Mouse (Mus musculus) inflammation-experienced regulatory T-cells, adult 6 months (primary cell): Measurements from ENCODE around the gene Ascl5. TPM values are rescaled to one million over a fixed set of nuclear protein-coding genes. Genes with fewer than 3 reads are reported as not detected.

Experiments
- ATAC-seq: one replicate; pipeline ENCODE4 v1.8.0; 2017
- polyA plus RNA-seq, 3 experiments: library from polyadenylated mRNA; unstranded; fragments of 100-300 nt; shearing (Covaris generic); gene quantifications; one replicate each; pipeline ENCODE4 v1.2.1; 2017

Ascl5 gene
- not detected for polyA plus RNA-seq

DNA sequence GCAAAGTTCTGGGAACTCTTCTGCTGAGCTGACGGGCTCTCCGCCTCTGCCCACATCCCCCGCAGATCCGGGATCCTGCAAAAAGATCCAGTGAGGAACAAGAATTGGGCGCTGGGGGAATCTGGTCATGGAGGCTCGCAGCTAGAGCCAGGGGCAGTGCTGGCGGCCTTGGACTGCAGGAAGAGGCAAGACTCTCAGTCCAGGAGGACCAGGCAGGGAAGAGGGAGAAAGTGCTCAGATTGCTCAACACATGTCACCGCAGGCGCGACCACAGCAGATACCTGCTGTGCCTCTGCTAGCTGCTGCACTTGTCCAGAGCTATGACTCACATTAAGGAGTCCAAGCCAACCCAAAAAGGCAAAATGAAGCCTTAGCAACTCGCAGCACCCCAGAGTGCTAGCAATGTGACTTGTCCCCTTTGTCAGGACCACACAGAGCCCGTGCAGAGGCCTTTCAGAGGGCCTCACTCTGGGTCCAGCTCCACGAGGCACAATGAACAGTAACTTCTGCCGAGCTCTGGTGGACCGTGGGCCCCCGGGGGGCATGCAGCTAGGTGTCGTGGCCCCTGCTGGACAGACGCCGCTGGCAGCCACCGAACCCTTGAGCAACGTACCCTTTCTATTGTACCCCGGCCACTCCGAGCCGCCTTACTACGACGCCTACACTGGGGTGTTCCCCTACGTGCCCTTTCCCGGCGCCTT lies at the start of gene Ascl5:
Ascl5 (plus strand) TSS at position 493 of the 701 bp plus-strand sequence.
- no peak for ATAC-seq

DNA sequence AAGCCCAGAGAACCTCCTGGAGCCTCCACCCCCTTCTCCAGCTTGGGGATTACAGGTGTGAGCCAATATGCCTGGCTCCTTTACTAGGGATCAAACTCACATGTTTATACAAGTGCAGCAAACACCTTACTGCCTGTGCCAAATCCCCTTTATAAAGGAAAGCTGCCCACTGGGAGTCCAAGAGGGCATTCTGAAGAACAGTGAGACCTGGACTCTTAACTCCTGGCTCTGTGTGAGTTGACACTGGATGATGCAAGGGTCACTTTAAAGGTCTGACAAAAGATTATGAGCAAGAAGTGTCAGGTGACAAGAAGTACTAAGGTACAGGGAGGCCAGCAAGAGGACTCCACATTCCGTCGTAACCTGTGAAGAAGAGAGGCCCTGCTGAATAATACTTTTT lies 49.2 kb upstream of the Ascl5 start:
- no peak for ATAC-seq

DNA sequence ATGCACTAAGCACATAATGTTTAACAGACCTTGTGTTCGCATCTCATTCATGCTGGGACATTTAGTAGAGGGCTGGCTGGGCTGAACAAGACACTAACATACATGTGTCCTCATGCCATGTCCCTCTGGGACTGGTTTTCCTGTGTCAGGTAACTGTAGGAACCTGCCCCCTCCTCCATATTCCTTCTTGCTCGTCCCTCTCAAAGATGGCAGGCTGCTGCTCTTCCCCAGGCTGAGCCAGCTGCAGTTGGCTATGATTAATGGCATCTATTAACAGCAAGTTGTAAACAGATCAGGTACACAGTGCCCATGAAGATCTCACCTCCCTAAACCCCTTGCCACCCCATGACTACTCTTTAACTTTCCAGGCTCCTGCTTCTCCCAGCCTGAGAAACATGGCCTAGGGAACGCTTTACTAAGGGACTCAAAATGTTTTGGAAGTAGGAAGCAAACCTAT lies 44.3 kb upstream of the Ascl5 start, which contains the start of gene Igfn1:
Igfn1 (minus strand) TSS at position 51 of the 457 bp plus-strand sequence.
- ATAC-seq: no peak

DNA sequence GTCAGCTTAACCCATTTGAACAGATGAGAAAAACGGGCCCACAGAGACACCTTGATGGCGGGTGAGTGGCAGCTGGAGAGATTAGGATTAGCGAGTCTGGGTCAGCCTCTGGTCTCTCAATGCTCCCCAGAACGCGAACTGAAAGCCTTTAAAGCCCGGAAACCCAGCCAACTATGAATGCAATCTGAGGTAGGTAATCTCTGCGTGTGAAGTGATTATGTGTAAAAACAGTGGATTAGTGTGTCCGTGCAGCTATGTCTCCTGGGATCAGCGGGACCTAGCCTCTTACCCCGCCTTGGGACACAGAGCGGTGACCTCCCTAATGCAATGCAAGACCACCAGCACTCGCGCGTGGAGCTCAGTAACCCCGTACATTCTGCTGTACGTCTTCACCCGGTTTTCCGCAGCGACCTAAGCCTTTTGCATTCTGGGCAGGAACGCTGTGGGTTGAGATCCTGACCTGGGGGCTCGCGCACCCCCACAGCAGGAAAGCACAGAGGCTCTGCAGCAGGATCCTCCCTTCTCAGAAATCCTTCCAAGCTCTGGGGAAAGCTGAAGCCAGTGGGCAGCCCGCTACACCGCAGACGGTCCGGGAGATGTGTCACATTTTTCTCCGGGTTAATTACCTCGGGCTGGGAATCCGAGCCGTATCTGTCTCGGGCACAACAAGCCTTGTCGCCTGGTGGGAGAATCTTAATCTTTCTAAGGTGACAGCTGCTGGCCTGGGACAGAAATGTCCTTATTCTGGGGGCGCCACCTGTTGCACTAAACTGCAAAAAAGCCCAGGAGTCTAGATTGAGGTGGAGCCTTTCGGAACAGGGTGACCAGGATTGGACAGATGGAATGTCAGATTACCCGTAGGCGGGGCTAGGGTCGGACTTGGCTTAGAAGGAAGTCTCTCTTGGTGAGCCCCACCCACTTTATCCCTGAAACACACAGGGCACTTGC lies 43.1 kb upstream of the Ascl5 start, which contains the start of gene Tmem9:
Tmem9 (plus strand) TSS at position 940 of the 948 bp plus-strand sequence.
- ATAC-seq: peak; percentile 52

DNA sequence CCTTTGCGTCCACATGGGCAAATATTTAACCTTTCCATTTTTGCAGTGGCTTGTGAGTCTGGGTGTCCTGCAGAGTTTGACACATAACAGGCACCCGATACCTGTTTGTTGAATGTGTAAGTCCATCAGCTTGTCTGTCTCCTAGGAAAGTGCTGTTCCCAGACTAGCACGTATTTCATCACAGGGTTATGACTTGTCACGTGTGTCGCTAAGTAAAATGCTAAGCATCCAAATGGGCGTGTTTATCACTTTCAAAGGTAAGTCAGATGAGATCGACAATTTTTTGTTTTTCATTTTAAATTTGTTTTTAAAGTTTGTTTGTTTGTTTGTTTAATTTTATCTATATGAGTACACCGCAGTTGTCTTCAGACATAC lies 42.5 kb upstream of the Ascl5 start:
- ATAC-seq: no peak

DNA sequence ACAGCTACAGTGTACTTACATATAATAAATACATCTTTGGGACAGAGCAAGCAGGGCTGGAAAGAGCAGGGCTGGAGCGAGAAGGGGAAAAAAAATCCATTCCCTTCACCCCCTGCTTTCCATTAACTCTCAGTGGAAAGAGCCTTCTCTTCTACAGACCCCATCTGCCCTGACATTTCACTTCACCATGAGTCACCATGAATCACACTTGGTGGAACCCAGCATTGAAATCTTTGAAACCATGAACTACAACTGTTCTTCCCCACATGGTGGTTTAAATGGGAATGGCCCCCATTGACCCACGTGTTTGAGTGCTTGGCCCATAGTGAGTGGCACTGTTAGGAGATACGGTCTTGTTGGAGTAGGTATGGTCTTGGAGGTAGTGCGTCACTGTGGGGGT lies 40.4 kb upstream of the Ascl5 start:
- no peak for ATAC-seq

DNA sequence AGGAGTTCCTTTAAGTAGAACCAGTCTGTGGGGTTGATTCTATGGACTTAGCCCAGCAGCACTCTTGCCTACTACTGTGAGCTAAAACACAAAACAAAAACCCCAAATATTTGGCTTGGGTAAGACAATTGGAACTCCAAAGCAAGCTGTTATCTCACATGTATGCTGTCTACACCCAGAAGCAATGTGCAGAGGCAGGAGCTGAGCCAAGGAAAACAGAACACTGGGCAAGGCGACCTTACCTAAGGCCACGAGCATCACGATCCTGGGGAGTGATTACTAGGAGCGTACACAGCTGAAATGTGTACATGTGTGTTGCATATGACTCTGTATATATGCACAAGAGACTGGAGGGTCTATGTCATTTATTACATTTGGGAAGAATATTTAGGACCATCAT lies 37.1 kb upstream of the Ascl5 start:
- ATAC-seq: no peak

DNA sequence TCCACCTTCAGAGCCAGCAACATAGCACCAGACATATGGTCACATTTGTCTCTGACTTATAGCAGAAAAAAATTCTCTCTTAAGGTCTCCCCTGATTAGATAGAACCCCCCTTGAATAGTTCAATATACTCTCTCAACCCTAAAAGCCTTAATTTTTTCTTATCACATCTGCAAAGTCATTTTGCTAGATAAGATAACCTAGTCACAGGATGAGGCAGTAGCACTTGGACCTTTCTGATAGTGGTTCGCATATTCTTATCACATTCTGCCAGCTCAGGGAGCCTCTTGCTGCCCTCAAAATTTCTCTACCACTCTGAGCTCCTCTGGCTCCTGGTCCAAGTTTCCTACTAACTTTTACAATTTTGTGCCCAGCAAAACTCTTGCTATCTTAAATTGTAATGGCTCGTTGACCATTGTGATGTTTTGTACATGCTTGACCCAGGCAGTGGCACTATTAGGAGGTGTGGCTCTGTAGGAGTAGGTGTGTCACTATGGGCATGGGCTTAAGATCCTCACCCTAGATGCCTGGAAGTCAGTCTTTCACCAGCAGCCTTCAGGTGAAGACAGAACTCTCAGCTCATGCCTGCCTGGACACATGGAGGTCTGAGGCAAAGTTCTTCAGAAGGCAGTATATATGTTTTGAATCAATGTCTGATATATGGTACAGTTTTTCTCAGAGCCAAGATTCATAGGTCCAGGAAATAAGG lies 35.7 kb upstream of the Ascl5 start:
- ATAC-seq: no peak

DNA sequence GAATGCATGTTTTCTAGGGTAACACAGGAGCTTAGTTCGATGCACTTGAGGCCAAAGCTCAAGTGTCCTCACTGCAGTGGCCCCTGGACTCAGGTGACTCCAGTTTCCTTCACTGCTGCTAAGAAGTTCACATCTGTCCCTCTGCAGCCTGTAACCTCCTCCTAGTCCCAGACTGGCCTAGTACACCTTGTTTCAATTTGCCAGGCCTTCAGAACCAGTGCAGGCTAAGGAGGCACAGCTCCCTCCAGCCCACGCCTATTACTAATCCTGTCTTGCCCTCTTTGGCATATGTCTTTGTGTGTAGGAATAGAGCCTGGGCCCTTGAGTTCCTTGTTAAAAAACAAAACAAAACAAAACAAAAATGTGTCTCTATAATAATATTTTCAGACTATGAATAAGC lies 33.3 kb upstream of the Ascl5 start:
- ATAC-seq: no peak

DNA sequence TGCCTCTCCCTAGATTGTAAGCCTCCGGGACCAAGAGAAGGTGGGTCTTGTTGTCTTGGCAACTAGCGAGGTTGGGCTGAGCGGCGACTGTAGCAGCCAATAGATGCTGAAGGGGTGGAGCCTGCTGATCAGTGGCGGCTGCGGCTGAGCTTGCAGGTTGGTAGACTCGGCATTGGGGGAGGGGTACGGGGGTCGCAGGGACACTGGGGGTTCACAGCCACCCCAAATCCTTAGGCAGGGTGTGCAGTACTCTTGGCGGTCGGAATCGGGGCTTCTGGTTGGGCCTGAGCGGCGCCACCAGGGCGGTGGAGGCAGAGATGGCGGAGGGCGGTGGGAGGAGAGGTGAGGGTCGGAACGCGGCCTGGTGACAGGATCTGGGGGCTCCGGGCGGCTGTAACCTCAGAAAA lies 32.7 kb upstream of the Ascl5 start:
- ATAC-seq: peak; percentile 99

DNA sequence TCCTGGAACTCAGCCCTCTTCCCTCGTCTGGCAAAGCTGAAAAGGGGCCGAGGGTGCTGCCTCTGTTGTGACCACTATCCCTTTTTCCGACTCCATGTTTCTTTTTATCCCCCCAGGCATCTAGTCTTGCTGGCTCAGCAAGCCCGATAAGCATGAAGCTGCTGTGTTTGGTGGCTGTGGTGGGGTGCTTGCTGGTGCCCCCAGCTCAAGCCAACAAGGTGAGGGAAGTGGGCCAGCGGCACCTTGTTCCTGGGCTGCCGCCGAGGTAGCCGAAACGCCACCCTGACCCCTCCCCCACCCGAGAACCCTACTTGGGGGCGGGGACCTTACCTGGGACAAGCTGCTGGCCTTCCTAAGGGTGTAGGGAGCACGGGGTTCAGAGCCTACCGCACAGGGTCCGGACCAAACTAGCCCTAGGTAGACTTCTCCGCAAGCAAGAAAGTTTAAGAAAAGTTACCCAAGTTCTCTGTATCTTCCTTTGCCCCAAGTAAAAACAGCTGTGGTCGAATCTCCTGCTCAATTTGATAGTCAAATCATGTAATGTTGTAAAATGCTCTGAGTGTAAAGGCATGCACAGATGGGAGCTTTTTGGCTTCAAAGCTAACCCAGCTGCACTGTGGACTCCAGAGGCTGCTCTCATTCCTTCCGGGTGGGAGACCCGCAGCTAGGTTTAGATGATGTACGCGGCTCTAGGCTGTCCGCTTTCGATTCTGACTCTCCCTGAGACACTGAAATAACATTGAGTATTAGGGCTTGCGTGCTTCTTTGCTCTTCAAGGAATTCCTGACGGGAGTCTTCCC lies 32.0 kb upstream of the Ascl5 start:
- ATAC-seq: peak; percentile 18

DNA sequence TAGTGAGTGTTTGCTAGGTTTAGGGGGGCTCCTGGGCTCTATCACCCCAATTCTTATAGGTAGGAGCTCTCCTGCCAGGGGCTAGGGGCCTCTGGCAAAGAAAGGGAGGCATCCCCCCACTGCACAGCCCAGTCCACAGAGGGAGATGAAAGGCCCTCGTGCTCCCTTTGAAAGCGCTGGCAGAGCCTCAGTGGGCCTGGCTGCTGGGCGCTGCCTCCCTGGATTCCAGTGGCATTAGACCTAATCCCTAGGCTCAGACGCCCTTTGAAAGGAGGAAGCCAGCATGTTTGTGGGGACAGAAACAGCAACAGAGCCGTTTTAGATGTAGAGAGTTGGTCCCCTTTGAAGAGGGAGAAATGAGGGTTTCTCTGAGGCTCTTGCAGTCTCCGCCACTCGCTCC lies 20.4 kb upstream of the Ascl5 start:
- no peak for ATAC-seq

DNA sequence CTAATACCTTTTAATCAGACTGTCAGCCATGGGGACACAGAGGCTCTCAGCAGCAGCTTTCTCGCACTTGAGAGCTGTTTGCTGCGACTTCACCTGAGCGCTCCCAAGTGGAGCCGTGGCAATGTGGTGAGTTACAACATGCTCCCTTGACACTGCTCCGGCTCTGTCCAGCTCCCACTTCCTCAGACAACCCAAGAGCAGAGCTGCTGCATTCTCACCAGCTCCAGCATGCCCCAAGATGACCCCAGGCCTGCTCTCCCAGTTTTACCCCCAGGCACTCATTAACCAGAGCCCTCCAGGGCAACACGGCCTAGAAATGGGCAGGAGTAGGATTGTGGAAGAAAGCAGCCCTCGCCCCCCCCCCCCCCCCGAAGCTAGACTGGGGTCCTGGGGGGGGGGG lies 18.9 kb upstream of the Ascl5 start:
- ATAC-seq: no peak

DNA sequence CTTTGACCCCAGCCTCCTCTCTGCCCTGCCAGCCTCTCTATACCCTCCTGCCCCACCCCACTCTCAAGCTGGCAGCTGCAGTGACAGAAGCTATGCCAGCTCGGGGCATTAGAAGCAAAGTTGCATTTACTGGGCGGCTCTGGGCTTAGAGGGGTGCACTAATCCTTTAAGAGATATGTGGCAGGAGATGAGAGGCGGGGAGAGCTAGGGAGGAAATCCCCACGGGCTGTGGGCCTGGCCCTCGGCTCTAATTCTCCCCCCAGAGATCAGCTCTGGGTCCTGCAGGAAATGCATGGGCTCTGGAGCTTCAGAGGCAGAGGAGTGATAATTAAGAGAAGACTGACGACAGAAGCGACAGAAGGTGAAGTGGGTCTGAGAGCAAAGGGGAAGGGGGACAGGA lies 17.6 kb upstream of the Ascl5 start:
- ATAC-seq: no peak

DNA sequence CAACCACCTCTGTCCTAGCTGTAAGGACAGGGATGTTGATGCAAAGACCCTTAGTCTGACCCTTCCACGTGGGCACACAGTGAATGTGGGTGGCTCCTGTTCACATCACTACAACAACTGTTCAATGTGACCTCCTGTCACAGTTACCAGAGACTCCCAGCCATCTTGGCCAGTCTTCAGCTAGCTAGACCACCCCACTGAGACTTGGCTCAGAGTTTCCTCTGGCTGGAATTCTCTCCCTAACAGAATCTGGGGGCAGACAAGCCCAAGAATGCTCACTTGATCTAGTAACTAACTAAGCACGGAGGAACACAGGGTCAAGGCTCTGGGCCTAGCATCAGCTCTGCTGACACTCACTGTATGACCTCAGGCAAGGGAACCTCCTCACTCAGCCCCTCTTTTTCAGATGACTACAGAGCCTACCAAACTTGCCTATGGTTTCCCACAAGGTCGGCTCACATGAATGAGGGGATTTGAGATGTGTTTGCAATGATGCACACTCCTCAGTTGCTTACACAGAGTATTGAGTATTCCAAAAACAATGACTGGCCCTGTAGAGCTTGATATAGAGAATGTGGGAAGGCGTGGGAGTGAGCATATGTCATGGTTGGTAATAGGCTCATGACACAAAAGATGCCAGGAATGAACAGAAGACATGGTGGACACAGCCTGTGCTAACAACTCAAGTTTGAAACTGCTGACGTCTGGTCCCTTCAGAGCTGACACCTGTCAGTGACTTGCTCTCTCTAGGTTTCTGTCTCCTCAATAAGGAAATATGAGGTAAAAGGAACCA lies 11.7 kb upstream of the Ascl5 start:
- no peak for ATAC-seq

DNA sequence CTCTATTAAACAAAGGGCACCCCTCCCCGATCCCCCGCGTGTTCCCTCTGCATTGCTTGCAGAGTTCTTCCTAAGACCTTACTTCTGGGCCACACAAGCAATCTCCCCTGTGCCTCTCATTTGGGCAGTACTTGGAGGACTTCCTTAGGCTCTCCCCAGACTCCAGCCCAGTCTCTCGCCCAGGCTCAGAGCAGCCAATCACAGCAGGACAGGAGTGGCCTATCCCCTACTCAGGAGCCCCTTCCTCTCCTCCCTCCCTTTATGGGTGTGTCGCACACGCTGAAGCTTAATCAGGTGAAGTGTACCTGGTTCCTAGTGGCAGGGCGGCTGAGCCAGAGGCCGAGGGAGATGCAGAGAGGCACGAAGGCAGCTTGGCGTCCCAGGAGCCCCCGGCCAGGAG lies 10.2 kb upstream of the Ascl5 start:
- no peak for ATAC-seq

DNA sequence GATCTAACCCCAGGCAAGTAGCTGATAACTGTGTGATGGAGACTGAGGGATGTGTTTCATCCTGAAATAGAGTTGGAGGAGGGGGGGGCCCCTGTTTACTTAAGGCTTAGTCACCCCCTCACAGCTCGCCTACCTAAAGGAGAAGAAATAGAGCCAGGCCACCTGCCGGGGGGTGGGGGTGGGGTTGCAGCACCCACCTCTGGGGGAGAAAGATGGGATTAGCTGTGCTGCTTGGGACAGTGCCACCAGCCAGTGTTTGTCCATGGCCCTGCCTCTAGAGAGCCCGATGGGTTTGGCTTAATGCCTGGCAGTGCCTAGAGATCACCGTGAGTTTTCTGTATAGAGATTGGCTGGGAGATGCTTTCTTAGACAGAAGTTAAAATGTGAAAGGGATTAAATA lies 9.7 kb upstream of the Ascl5 start:
- no peak for ATAC-seq

DNA sequence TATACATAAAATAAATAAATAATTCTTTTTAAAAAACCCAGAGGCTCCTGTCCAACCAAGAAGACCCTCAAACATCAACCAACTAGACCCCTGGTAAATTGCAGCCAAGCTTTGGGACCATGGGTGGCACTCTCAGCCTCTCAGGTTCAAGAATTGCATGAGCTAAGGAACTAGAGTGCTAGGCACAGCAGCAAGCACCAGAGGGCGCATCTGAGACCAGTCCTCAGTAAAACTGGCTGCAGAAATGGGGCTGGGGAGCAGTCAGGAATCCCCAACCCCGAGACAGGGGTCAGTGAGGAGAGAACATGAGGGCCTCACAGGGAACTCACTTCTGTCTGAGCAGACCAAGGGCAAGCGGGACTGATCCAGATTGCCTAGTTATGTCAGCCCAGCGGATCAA lies 4.8 kb upstream of the Ascl5 start:
- peak; percentile 28 for ATAC-seq

DNA sequence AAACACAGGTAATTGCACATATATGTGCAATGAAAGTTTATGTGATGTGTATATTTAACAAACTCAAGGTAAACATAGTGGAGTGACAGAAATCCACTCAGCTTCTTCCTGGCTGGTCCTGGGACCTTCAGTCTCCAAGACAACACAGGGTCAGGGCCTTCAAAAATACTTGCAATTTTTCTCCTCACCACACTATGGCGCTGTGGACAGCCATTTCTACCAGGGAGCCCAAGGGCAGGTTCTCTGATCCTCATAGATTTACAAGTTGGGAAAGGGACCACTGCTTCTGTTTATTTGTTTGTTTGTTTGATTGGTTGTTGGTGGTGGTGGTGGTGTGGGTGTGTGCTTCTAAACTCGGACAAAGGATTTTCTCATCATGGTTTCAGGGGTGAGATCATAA lies 3.2 kb upstream of the Ascl5 start:
- ATAC-seq: no peak

DNA sequence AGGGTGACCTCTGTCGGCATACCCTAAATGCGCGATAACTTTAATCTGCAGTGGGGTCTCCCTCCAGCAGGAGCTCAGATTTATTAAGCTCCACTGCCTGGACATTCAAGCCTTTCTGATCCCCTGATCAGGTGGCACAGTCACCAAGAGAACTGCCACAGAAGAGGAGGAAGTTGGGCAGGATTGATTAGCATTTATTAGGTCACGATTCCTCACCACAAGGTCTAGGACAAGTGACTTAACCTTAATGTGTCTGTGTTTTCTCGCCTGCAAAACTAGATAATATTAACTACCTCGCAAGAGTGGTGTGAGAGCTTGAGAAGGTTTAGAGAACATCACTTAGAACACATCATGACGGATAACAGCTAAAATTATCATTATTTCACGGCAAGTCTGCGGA lies 2.7 kb upstream of the Ascl5 start:
- no peak for ATAC-seq

DNA sequence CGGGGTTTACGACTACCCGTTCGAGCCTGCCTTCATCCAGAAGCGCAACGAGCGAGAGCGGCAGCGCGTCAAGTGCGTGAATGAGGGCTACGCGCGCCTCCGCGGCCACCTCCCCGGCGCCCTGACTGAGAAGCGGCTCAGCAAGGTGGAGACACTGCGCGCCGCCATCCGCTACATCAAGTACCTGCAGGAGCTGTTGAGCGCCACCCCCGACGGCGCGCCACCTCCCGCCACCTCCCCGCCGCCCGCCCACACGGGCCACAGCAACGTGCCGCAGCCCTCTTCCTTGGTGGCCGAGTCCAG lies 360 bp downstream of the Ascl5 start:
- ATAC-seq: no peak

DNA sequence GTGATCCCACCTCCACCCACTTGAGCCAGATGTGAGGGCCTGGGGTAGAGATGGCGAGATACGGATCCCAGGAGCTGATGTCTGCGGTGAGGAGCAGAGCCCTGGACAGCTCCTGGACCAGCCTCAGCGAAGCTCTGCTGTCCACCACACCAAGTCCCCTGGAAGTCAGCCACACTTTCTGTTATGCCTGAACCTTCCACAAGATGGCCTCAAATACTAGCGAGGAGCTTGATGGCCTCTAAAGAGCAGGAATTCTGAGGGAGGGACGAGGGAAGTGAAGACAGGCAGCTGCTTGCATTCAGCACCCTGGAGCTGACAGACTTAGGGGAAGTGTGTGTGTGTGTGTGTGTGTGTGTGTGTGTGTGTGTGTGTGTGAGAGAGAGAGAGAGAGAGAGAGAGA lies 861 bp downstream of the Ascl5 start:
- ATAC-seq: no peak
